Mouse (Mus musculus): ENCODE results near the gene Cnbp. TPM values are rescaled to one million over a fixed set of nuclear protein-coding genes. Genes with fewer than 3 reads are reported as not detected.

Gene Cnbp
- total RNA-seq, 2 experiments from 2014 or later = 276 to 291 TPM

DNA sequence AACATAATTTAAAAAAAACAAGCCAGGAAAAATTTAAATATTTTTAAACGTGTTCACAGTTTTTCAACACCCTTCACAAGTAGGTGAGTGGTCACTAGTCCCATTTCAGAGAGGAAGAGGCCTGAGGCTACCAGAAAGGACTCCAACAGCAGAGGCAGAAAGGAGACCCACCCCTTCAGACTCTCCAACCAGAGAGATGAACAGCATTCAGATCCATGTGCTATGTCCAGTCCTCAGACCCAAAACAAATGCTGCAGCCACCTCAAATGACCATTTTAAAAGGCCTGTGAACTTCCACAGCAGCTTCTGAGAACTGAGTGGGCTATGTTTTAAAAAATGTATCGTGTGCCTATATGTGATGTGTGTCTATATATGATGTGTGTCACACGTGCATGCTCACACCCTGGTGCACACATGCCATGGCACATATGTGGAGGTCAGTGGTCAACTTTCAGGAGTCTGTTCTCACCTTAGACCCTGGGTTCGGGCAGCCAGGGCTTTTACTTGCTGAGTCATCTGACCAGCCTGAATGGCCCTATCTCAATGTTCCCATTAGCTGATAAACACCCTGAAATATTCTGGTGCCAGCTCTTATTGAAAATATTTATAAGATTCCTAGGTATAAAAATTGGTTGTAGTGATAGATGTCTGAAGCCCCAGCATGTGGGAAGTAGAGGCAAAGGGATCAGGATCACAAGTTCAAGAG lies 43.0 kb downstream of the Cnbp start:
- DNase-seq (ENCODE audit: low spot score in 2 of 2) = no peak

DNA sequence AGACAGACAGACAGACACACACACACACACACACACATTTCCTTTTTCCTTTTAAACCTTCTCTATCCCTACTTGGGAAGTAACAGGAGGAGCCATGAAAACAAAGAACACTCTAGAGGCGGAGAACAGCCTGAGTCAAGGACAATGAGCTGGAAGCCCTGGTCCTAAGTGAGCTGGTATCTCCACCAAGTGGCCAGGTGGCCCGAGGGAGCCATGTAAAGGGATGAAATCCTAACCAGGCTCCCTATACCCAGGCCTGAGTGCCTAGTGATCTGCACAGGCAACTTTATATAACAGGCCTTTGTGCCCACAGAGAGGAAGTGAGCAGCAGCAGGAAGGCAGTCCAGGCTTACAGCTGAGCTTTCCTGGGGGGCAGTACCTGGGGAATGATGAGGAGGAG lies 44.0 kb downstream of the Cnbp start:
- no peak for DNase-seq (ENCODE audit: low spot score in 2 of 2)

DNA sequence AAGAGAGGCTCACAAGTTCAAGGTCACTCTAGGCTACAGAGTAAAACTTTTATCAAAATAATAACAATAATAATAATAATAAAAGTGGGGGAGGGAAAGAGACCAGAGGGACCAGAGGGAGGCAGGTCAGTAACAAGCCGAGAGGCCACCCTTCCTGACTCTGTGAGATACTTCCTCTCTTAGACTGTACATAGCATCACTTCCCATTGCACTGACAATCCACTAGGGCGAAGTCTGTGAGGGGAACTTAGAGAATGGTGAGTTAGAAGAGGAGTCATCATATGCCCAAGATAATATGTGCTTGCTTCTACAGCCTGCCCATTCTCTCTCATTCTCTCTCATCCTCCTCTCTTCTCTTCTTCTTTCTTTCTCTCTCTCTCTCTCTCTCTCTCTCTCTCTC lies 44.9 kb downstream of the Cnbp start:
- no peak for DNase-seq (ENCODE audit: low spot score in 2 of 2)

DNA sequence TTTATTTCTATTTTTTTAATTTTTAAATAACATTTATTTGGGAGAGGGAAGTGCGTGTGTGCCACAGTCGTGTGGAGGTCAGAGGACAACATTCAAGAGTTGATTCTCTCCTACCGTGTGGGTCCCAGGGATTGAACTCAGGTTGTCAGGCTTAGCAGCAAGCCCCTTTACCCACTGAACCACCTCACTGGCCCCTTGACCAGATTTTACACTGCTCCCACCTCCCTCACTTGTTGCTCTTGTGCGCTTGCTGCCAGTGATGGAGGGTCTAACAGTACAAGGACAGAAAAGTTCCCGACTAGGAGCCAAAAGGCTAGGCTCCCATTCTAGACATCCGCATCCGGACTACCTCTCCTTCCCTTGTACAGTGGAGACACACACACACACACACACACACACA lies 45.5 kb downstream of the Cnbp start:
- DNase-seq (ENCODE audit: low spot score in 2 of 2) = no peak

DNA sequence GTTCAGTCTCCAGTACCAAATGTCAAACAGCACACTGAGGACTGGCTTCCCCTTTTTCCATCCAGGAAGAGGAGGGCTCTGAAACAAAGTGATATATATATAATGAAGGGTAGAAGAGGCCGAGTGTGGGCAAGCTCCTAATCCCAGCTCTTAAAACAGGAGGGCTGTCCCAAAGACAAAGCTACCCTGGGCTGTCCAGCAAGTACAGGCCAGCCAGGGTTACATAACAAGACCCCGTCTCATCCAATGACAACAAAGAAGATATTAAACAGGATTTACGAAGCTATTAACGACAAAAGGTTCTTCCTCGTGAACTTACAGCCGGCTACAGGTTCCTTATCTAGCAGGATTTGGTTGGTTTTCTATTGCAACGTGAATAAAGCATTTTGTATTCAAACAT lies 46.0 kb downstream of the Cnbp start:
- DNase-seq (ENCODE audit: low spot score in 2 of 2) = no peak

DNA sequence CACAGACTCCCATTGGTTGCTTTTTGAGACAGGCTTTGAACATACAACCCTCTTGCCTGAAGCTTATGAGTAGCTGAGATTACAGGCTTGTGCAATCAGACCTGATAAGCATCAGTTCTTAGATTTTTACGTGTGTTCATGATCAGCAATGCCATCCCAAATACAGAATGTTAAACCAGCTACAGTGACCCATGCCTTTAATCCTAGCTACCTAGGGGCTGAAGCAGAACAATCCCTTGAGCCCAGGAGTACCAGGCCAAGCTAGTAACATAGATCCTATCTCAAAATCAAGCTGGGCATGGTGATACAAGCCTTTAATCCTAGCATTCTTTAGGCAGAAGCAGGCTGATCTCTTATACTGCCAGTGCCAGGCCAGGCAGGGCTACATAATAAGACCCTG lies 46.9 kb downstream of the Cnbp start:
- no peak for DNase-seq (ENCODE audit: low spot score in 2 of 2)

DNA sequence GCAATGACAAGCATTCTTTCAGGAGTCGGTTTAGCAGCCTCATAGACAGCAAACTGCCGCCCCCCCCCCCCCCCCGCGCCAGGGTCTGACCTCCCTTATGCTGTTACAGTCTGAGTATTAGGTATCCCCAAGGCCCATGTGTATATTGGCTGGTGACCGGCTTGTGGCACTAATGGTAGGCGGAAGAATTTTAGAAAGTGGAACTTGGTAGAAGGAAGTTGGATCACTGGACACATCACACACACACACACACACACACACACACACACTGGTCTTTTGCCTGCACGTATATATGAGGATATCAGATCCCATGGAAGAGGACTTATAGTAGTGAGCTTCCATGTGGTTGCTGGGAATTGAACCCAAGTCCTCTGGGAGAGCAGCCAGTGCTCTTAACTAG lies 48.4 kb downstream of the Cnbp start:
- DNase-seq (ENCODE audit: low spot score in 2 of 2) = no peak

DNA sequence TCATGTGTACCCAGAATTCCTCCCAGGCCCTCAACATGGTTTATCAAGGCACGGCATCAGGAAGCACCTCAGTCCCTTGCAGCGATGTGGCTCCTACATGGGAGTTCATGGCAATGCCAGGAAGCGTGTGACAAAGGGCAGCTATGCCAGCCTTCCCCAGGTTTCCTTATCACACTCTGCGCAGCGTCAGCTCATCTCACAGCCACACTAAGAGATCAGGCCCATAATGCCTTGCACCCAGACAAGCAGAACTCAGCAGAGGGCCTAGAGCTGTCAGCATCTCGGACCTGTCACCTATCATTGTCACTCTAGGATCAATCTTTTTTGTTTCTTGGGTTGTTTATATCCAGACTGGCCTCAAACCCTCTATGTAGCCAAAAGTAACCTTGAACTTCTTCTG lies 51.3 kb downstream of the Cnbp start:
- no peak for DNase-seq (ENCODE audit: low spot score in 2 of 2)

DNA sequence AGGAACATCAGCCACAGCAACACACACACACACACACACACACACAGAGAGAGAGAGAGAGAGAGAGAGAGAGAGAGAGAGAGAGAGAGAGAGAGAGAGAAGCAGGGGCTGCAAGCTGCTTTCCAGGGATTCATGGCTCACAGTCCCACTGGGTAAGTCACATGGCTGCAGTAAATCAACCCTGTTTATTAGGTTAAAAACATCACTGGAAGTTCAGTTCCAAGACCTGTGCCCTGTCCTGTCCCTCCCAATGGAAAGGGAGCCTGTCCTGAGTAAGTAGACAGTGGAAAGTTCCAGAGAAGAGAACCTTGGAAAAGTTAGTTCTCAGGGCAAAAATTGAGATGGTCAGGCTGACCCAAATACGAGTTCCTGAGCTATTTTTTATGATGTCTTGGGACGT lies 53.6 kb downstream of the Cnbp start:
- no peak for DNase-seq (ENCODE audit: low spot score in 2 of 2)

DNA sequence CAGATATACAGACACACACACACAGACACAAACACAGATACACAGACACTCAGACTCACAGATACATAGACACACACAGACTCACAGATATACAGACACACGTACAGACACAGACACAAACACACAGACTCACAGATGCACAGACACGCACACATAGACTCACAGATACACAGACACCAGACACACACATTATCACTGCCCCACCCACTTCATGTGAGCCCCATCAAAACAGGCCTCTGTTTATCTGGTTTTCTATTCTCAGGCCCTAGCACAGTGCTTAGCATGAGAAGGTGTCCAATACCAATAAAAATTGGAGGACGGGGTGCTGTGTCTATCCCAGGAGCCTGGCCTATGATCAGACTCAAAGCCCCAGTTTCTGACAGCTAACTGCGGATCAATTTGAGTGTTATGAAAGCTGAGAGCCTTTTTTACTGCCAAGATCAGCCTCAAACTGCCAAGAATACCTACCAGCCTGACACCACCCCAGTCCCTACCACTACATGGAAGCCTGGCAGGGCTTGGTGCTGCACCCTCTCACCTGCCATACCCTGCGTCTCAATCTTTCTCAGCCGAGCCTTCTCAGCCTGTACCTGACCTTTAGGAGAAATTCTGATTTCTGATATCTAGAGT lies 54.5 kb downstream of the Cnbp start:
- DNase-seq (ENCODE audit: low spot score in 2 of 2) = no peak

DNA sequence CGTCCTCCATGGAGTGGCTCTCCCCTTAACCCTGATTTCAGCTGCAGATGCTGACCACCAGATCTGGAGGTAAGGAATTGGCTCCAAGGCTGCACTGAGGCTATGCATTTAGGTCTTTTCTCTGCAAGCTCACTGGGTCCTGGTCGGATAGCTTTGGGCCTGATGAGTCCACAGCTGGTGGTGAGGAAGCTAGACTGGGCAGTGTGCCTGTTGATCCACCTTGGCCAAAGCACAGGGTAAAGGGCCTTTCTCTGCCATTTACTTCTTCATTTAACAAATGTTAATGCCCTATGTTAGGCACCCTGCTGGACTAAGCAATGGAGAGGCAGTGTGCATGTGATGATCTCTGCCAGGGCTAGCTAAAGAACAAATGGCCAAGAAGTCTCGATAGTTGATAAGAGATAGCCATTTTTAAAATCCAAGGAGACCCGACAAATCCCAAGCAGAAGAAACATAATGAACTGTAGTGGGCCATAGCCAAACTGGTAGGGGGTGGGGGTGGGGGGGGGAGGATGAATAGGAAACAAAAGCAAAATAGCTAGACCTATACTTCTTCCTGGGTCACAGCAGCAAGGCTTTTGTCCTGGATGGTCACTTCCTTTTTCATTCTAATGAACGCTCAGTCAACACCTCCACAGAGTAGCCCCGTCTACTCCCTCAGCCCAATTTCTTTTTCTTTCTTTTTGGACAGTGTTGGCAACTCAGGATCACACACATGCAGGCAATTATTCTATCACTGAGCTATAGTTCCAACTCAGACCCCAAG lies 55.3 kb downstream of the Cnbp start:
- DNase-seq (ENCODE audit: low spot score in 2 of 2) = no peak

DNA sequence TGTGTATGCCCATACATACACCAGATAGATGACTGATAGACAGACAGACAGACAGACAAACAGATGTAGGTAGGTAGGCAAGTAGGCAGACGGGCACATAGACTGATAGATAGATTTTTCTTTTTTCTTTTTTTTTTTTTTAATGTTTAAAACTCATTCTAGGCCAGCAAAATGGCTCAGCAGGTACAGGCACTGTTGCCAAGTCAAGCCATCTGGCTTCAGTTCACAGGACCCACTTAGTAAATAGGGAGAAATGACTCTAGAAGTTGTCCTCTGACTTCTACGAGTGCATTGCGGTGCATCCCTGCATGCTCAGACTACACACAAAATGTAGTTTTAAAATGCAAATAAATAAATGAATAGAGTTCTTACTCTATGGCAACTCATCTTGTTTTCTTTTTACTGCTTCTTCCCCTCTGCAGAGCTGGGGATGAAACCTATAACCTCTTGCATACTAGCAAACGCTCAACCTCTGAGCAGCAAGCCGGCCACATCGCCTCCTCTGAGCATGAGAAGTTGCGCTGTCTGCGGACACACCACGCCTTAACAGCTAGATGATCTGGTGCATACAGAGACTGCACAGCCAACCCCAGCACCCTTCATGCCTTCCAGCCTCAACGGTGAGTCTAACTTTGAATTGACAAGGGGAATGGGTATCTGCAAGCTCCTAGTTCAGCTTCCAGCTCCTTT lies 56.9 kb downstream of the Cnbp start:
- no peak for DNase-seq (ENCODE audit: low spot score in 2 of 2)

Other genes starting within 250 kb of the Cnbp start
- gene Aplf, start 178.9 kb downstream of the Cnbp start, total RNA-seq (2021) = 1 to 10 TPM; 9.2 to 9.8 TPM
- 1 to 10 TPM; 4.9 to 5.6 TPM for gene Efcc1, start 120.2 kb downstream of the Cnbp start, total RNA-seq (2021)
- under 1 TPM; 0.80 to 0.86 TPM for gene Gp9, start 73.0 kb downstream of the Cnbp start, total RNA-seq (2021)
- 10 to 100 TPM; 12.9 to 23.7 TPM for gene Rab43, start 38.9 kb downstream of the Cnbp start, total RNA-seq (2021)
- 1 to 10 TPM in 1 of 2 experiments, under 1 TPM in 1; 0.53 to 2.2 TPM for gene Gm45140, start 15.3 kb downstream of the Cnbp start, total RNA-seq (2021)
- gene Isy1, start 12.3 kb downstream of the Cnbp start, total RNA-seq (2021) = 10 to 100 TPM; 28.0 to 34.2 TPM
- 100 to 1,000 TPM; 233 to 239 TPM for gene Copg1, start 36.7 kb upstream of the Cnbp start, total RNA-seq (2021)
- 10 to 100 TPM; 27.8 to 28.9 TPM for gene Hmces, start 62.8 kb upstream of the Cnbp start, total RNA-seq (2021)
- gene H1fx, start 130.5 kb upstream of the Cnbp start, total RNA-seq (2021) = 10 to 100 TPM; 55.5 to 61.6 TPM
- 100 to 1,000 TPM; 341 to 343 TPM for gene Rab7, start 194.2 kb upstream of the Cnbp start, total RNA-seq (2021)
- 100 to 1,000 TPM; 174 to 187 TPM for gene Rpn1, start 233.4 kb upstream of the Cnbp start, total RNA-seq (2021)

Data from left cerebral cortex, adult 18-20 months (tissue).